Mouse (Mus musculus) intestine, postnatal 0 days (tissue): ENCODE data around the gene Mettl16. TPM values are rescaled to one million over a fixed set of nuclear protein-coding genes. Genes with fewer than 3 reads are reported as not detected.

Source experiments
- ATAC-seq: fragments of 200-750 bp; cut with Nextera tagmentation; 2 replicates; pipeline ENCODE4 v1.8.0; 2017; ENCODE audit warnings: mild to moderate bottlenecking, moderate TSS enrichment, moderate library complexity
- H3K27ac ChIP-seq: fragments of 300-500 bp; sonication (generic); 2 replicates; pipeline ENCODE4 v1.5.1; 2014; ENCODE audit warnings: mild to moderate bottlenecking, low read depth, low read length, moderate library complexity
- H3K27me3 ChIP-seq: fragments of 300-500 bp; sonication (generic); replicated peaks from 2 replicates; pipeline ENCODE4 v1.6.1; 2014; ENCODE audit warnings: low read length, mixed read lengths; ENCODE audit not compliant: control insufficient read depth, insufficient read depth
- H3K36me3 ChIP-seq: fragments of 300-500 bp; sonication (generic); 2 replicates; pipeline ENCODE4 v1.6.1; 2014; ENCODE audit warnings: mild to moderate bottlenecking, moderate library complexity; ENCODE audit not compliant: control insufficient read depth, insufficient read depth
- H3K4me1 ChIP-seq: fragments of 300-500 bp; sonication (generic); replicated peaks from 2 replicates; pipeline ENCODE4 v1.6.1; 2014; ENCODE audit warnings: antibody characterized with exemption, low read length, mixed read lengths; ENCODE audit not compliant: control insufficient read depth, insufficient read depth
- H3K4me2 ChIP-seq: fragments of 300-500 bp; sonication (generic); replicated peaks from 2 replicates; pipeline ENCODE4 v1.6.1; 2014; ENCODE audit warnings: low read depth, mild to moderate bottlenecking, moderate library complexity
- H3K4me3 ChIP-seq: fragments of 300-500 bp; sonication (generic); 2 replicates; pipeline ENCODE4 v1.5.1; 2014; ENCODE audit warnings: low read depth, low read length
- H3K9ac ChIP-seq: fragments of 300-500 bp; sonication (generic); 2 replicates; pipeline ENCODE4 v1.6.1; 2014; ENCODE audit warnings: mild to moderate bottlenecking, low read depth, low read length
- H3K9me3 ChIP-seq: fragments of 300-500 bp; sonication (generic); 2 replicates; pipeline ENCODE4 v1.6.1; 2016; ENCODE audit warnings: mixed run types; ENCODE audit not compliant: control insufficient read depth
- CTCF ChIP-seq: sonication (generic); IDR thresholded peaks from 2 replicates; pipeline ENCODE4 v1.5.1; 2016; ENCODE audit warnings: low read depth, mild to moderate bottlenecking, control low read depth, antibody characterized with exemption, moderate library complexity
- WGBS: fragments of 180-500 bp; shearing (Covaris S2); extraction: QIAGEN DNeasy Blood & Tissue Kit; methylation state at CpG from one replicate; pipeline ENCODE4 v1.1.7; 2014; 5-methylcytosine and 5-hydroxymethylcytosine counted together
- polyA plus RNA-seq: library from polyadenylated mRNA; unstranded; fragments of >200 nt; fragmentation: Nextera tagmentation; extraction: Ambion mirVana; gene quantifications from 2 replicates; pipeline ENCODE4 v1.2.1, GENCODE M21; 2015

Mettl16 gene
- polyA plus RNA-seq, 1 experiment from 2014 or later, result 9.6 TPM

DNA sequence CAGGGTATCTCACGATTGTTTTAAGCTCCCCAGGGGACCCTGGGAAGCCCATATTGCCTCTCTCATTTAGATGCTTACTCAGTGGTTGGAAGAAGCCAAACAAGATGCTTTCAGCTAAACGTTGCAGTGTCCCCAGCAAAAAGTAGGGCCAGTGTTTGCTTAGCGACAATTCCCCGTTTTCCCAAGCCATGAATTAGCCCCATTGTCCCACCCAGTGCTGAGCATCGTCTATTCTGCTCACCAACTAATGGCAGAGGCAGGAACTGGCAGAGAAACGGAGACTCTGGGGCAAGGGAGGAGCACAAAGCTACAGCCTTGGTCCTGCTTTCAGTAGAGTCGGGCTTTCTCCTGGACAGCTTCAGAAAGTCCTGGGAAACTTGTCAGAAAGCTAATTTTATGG is 35.7 kb upstream of the Mettl16 start:
- Histone ChIP-seq H3K4me2 (no peak overlapping the region), H3K36me3 (no peaks in the 10 kb centered on the region), H3K27ac (no peak overlapping the region), H3K9ac (no peak overlapping the region), H3K27me3 (no peaks in the 10 kb centered on the region), H3K4me3 (no peak overlapping the region), H3K4me1 (no peaks in the 10 kb centered on the region), H3K9me3 (no peaks in the 10 kb centered on the region)
- TF ChIP-seq CTCF, result no peak
- WGBS, result 18% methylated on average over 7 of the region's 7 CpGs
- ATAC-seq, result no peak

DNA sequence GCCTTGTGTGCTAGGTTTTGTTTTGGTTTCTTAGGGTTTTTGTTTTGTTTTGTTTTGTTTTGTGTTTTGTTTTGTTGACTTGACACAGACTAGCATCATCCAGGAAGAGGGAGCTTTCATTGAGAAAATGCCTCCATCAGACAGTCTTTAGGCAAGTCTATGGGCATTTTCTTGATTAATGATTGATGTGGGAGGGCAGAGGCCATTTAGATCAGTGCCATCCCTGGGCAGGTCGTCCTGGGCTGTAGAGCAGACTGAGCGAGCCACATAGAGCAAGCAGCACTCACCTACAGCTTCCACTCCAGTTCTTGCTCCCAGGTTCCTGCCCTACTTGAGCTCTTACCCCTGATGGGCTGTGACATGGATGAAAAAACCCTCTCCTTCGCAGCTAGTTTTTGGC is 32.8 kb upstream of the Mettl16 start:
- H3K4me2 ChIP-seq, result no peak overlapping the region
- no peaks in the 10 kb centered on the region for H3K9me3 ChIP-seq
- H3K4me1 ChIP-seq, result no peaks in the 10 kb centered on the region
- H3K27ac ChIP-seq, result no peak overlapping the region
- no peaks in the 10 kb centered on the region for H3K36me3 ChIP-seq
- no peak overlapping the region for H3K9ac ChIP-seq
- no peak overlapping the region for H3K4me3 ChIP-seq
- 60% methylated on average over 3 of the region's 3 CpGs for WGBS
- no peaks in the 10 kb centered on the region for H3K27me3 ChIP-seq
- no peak for ATAC-seq
- no peak for TF ChIP-seq CTCF

DNA sequence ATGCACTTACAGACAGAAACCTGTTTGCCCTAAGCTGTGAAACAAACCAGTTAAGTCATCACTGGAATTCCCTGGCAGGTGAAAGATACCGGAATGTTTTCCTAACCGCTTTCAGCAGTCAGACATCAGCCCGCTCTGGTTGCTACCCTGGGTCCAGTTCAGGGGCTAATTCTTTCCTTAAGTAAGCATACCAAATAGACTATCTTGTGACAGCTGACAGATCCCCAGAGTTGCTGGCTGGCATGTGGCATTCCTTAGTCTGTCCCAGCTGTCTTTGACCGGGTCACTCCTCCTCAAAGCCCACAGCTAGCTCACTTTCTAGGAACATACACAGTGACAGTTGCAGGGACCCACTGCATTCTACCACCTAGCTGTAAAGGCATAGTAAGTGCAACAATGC is 22.6 kb upstream of the Mettl16 start:
- Histone ChIP-seq H3K9ac (no peak overlapping the region), H3K4me3 (no peak overlapping the region), H3K9me3 (no peaks in the 10 kb centered on the region), H3K27ac (no peak overlapping the region), H3K4me2 (no peak overlapping the region), H3K27me3 (no peaks in the 10 kb centered on the region), H3K4me1 (0 out of 2 replicates have a peak, but pooled peaks cover 3% of the 10 kb centered on the region), H3K36me3 (no peaks in the 10 kb centered on the region)
- no peak for ATAC-seq
- 52% methylated on average over 4 of the region's 4 CpGs for WGBS
- 0 out of 2 replicates have a peak, but pooled peaks have one; percentile 6 for TF ChIP-seq CTCF

DNA sequence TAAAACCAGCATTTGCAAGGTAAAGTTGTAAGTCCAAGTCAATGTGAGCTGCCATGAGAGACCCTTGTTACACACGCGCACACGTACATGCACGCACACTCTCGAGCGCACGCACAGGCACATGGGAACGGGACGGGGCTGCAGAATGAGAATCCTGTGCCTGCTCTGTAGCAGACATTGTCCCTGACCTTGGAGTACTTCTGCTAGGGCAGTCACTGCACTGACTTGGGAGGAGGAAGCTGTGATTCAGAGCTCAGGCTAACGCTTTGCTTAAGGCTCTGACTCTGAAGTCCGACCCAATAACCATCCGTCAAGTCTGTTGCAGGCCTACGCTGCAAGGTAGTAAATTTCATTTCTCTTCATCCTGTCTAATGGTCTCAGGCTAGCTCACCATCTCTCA is 21.4 kb upstream of the Mettl16 start:
- no peak overlapping the region for H3K27ac ChIP-seq
- no peak for ATAC-seq
- H3K36me3 ChIP-seq, result no peaks in the 10 kb centered on the region
- H3K9ac ChIP-seq, result no peak overlapping the region
- WGBS, result 89% methylated on average over 13 of the region's 13 CpGs
- H3K4me3 ChIP-seq, result no peak overlapping the region
- no peaks in the 10 kb centered on the region for H3K9me3 ChIP-seq
- no peaks in the 10 kb centered on the region for H3K27me3 ChIP-seq
- no peak for TF ChIP-seq CTCF
- 0 out of 2 replicates have a peak, but pooled peaks cover 3% of the 10 kb centered on the region for H3K4me1 ChIP-seq
- H3K4me2 ChIP-seq, result no peak overlapping the region

DNA sequence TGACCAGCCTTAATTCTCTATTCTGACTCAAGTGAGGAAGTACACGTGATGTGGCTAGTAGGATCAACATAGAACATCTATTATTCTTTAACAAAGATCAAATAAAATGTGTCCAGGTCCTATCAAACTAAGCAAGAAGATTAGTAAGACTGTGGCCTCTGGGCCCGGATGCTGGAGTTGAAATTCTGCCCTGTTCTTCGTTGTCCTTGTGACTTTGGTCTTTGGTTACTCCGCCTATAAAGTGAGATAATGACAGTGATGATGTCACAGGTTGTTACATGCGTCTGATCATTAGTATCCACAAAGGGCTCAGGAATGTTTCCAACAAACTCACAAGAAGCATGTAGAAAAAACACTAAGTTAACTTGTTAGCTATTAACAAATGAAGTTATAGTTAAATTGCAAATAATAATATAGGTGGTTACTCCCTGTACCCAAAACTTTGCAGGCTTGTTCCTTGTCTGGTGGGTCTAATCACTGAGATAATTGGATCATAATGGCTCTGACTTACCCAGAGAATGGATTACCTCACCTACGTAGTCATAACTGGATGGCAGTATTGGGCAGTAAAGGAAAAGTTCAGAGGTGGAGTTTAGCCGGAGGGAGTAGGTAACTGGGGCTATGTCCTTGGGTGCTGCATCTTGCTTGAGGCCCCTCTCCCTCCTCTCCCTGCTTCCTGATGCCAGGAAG is 19.8 kb upstream of the Mettl16 start:
- H3K27ac ChIP-seq, result peak overlapping the region; percentile 78
- 0 out of 2 replicates have a peak, but pooled peaks cover 3% of the 10 kb centered on the region for H3K4me1 ChIP-seq
- ATAC-seq, result peak; percentile 86
- no peak overlapping the region for H3K4me2 ChIP-seq
- H3K36me3 ChIP-seq, result no peaks in the 10 kb centered on the region
- H3K4me3 ChIP-seq, result no peak overlapping the region
- no peaks in the 10 kb centered on the region for H3K9me3 ChIP-seq
- 48% methylated on average over 7 of the region's 7 CpGs for WGBS
- no peaks in the 10 kb centered on the region for H3K27me3 ChIP-seq
- no peak for TF ChIP-seq CTCF
- H3K9ac ChIP-seq, result 0 out of 2 replicates have a peak overlapping the region, but pooled peaks have one; percentile 8

DNA sequence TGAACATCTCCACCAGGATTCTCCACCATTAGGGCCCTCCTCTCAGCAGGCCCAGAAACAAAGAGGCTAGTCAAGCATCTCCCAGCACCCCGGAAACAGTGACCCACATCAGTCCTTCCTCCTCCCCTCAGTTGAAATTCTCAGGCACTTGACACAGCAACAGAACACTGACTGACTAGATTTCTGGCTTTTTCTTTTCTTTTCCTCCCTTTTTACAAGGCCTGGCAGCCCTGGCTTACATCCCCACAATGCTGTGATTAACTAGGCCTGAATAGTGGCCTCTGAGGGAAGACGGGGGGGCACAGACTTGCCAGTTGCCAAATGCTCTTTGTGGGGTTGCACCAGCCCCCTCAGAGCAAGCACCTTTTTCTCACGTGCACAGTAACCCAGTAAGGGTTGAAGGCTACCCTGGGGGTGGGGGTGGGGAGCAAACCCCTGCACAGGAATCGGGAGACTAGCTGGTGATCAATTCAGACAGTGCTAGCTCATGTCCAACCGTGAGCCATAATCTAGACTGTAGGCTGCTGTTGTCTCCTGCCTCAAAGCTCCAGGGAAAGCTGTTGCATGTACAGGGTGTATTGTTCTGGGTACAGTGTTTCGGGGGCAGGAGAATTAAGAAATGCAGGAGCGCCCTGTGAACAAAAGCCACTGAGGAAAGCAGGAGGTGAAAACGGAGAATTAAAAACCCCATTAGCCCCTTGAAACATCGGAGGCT is 19.1 kb upstream of the Mettl16 start:
- peak overlapping the region; percentile 78 for H3K27ac ChIP-seq
- H3K4me1 ChIP-seq, result 0 out of 2 replicates have a peak, but pooled peaks cover 3% of the 10 kb centered on the region
- 0 out of 2 replicates have a peak overlapping the region, but pooled peaks have one; percentile 8 for H3K9ac ChIP-seq
- H3K27me3 ChIP-seq, result no peaks in the 10 kb centered on the region
- no peak overlapping the region for H3K4me3 ChIP-seq
- no peak for TF ChIP-seq CTCF
- no peaks in the 10 kb centered on the region for H3K9me3 ChIP-seq
- no peaks in the 10 kb centered on the region for H3K36me3 ChIP-seq
- 79% methylated on average over 9 of the region's 9 CpGs for WGBS
- H3K4me2 ChIP-seq, result no peak overlapping the region
- ATAC-seq, result no peak
